Mouse (Mus musculus) right cerebral cortex, postnatal 10 days (tissue): ENCODE measurements around the gene Tyw3.

Experiments
- DNase-seq, 2 experiments: peaks; one replicate each; pipeline ENCODE4 v3.0.0; 2021; ENCODE audit warnings: low spot score in 2 of 2

Gene Tyw3

GRCm38 (mm10) chr3:154565437-154565836 is 31.5 kb downstream of the Tyw3 start:
- no peak for DNase-seq

- DNase-seq = no peak
Measured at GRCm38 (mm10) chr3:154562192-154562591, 34.7 kb downstream of the Tyw3 start.

GRCm38 (mm10) chr3:154551035-154551411 is 45.9 kb downstream of the Tyw3 start:
- no peak for DNase-seq

- DNase-seq = no peak
Measured at GRCm38 (mm10) chr3:154550326-154551034, 46.4 kb downstream of the Tyw3 start.

- DNase-seq = no peak
Measured at GRCm38 (mm10) chr3:154548868-154549301, 48.0 kb downstream of the Tyw3 start.

GRCm38 (mm10) chr3:154547549-154548426 is 49.1 kb downstream of the Tyw3 start:
- DNase-seq = no peak

GRCm38 (mm10) chr3:154546234-154546633 is 50.7 kb downstream of the Tyw3 start:
- DNase-seq = no peak

- no peak for DNase-seq
Measured at GRCm38 (mm10) chr3:154540086-154540911, 56.6 kb downstream of the Tyw3 start.

- no peak for DNase-seq
Measured at GRCm38 (mm10) chr3:154536134-154536533, 60.8 kb downstream of the Tyw3 start.

GRCm38 (mm10) chr3:154533246-154533645 is 63.7 kb downstream of the Tyw3 start:
- DNase-seq = no peak

GRCm38 (mm10) chr3:154528973-154529372 is 67.9 kb downstream of the Tyw3 start:
- no peak for DNase-seq

GRCm38 (mm10) chr3:154526610-154527009 is 70.3 kb downstream of the Tyw3 start:
- no peak for DNase-seq
